Mouse (Mus musculus) spleen, adult 2 months (tissue): ENCODE data around the gene Kidins220. TPM values are rescaled to one million over a fixed set of nuclear protein-coding genes. Genes with fewer than 3 reads are reported as not detected.

ENCODE experiments used
- DNase-seq, 2 experiments: peaks; one replicate each; pipeline versions ENCODE4 v3.0.0 to v3.0.0-alpha.2; 2012 to 2021; ENCODE audit warnings: low spot score in 2 of 2, low read depth in 1 of 2
- H3K27ac ChIP-seq: fragments of 200-500 bp; 2 replicates; pipeline ENCODE4 v1.5.1; 2012; ENCODE audit warnings: low read length, inconsistent platforms; ENCODE audit not compliant: insufficient read depth
- H3K27me3 ChIP-seq: fragments of 200-500 bp; 2 replicates; pipeline ENCODE4 v1.6.1; 2012; ENCODE audit warnings: mild to moderate bottlenecking, moderate library complexity, low read length, inconsistent platforms; ENCODE audit not compliant: control insufficient read depth, insufficient read depth
- H3K36me3 ChIP-seq: fragments of 200-500 bp; 2 replicates; pipeline ENCODE4 v1.6.1; 2012; ENCODE audit warnings: mild to moderate bottlenecking, low read length, inconsistent platforms; ENCODE audit not compliant: control insufficient read depth, insufficient read depth
- H3K4me1 ChIP-seq: fragments of 200-500 bp; 2 replicates; pipeline ENCODE4 v1.6.1; 2011; ENCODE audit warnings: inconsistent platforms; ENCODE audit not compliant: control insufficient read depth, insufficient read depth, insufficient read length
- H3K4me3 ChIP-seq: fragments of 200-500 bp; 2 replicates; pipeline ENCODE4 v1.5.1; 2011; ENCODE audit warnings: mild to moderate bottlenecking, inconsistent platforms; ENCODE audit not compliant: insufficient read depth, insufficient read length; ENCODE audit errors: extremely low read depth
- CTCF ChIP-seq: fragments of 200-500 bp; IDR thresholded peaks from 2 replicates; pipeline ENCODE4 v1.5.1; 2011; ENCODE audit warnings: mild to moderate bottlenecking, inconsistent platforms; ENCODE audit not compliant: insufficient read depth, insufficient read length, insufficient replicate concordance; ENCODE audit errors: extremely low read depth
- POLR2A ChIP-seq: fragments of 200-500 bp; IDR thresholded peaks from 2 replicates; pipeline ENCODE4 v1.6.1; 2011; ENCODE audit warnings: low read depth, low read length, inconsistent platforms
- WGBS: fragments of 180-500 bp; shearing (Covaris S2); methylation state at CpG from one replicate; pipeline ENCODE4 v1.1.7; 2018; 5-methylcytosine and 5-hydroxymethylcytosine counted together
- polyA plus RNA-seq: library from polyadenylated mRNA; depleted of rRNA; stranded (reverse); fragments of >200 nt; gene quantifications from 2 replicates; pipeline ENCODE4 v1.2.3, GENCODE M21; 2012

Gene Kidins220
- polyA plus RNA-seq, 1 experiment = 22.2 TPM

DNA sequence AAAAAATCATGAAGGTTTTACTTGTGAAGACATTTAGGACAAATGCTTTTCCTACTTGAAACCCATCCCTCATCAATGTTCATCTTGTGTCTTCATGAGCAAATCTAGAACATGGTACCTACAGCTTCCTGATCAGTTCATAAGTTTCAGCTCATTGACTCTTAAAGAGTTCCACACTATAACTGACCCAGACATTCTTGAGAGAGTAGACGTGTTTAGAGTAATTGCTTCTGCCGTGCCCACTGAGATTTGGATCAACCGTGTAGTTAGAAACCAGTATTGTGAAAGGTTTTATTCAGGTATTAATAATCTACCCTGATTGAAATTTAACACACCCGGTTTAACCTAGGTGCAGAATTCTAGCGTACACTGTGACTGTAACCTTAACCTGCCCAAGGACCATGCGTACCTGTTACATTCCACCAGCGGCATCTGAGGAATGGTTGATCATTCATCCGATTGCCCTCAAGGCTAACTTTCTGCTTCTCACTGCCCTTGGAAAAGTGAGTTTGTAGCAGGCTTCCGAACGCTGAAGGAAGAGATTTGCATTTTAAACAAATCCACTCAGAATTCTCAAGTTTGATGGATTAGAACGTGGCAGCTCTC, 12.3 kb upstream of the Kidins220 start:
- Histone ChIP-seq H3K4me3 (no peak overlapping the region), H3K36me3 (no peaks in the 10 kb centered on the region), H3K27me3 (no peaks in the 10 kb centered on the region), H3K27ac (no peak overlapping the region), H3K4me1 (no peaks in the 10 kb centered on the region)
- 95% methylated on average over 11 of the region's 11 CpGs for WGBS
- no peak for TF ChIP-seq POLR2A
- no peak for TF ChIP-seq CTCF
- no peak for DNase-seq

DNA sequence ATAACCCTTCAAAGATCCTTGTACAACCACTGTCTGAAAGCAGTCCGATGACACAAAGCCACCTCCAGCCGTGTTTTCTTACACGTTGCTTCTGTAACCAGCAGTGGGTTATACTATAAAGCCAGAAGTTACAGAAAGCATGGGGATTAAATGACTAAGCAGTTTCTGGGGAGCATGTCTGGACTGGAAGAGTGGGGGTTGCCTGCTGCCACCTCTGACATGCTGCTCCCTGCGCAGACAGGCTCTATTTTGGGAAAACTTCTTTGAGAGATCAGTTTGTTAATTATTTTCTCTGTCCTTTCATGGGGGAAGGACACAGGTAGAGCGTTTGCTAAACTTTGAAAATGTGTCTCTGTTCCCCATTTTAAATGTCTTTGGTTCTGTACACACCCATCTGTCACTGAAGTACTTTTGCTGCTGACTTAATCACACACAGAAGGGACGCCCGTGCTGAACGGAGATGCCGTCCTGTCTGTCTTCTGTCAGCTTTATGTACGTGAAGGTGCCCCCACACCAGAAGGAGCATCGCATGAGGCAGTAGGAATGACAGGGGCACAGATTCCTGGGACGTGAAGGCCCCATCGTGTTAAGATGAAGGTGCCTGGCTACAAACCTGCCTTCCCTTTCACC, 11.2 kb upstream of the Kidins220 start:
- DNase-seq = no peak
- H3K4me1 ChIP-seq = no peaks in the 10 kb centered on the region
- 26% methylated on average over 13 of the region's 13 CpGs for WGBS
- H3K36me3 ChIP-seq = no peaks in the 10 kb centered on the region
- H3K27ac ChIP-seq = no peak overlapping the region
- TF ChIP-seq POLR2A (no peak), CTCF (no peak)
- no peaks in the 10 kb centered on the region for H3K27me3 ChIP-seq
- no peak overlapping the region for H3K4me3 ChIP-seq

DNA sequence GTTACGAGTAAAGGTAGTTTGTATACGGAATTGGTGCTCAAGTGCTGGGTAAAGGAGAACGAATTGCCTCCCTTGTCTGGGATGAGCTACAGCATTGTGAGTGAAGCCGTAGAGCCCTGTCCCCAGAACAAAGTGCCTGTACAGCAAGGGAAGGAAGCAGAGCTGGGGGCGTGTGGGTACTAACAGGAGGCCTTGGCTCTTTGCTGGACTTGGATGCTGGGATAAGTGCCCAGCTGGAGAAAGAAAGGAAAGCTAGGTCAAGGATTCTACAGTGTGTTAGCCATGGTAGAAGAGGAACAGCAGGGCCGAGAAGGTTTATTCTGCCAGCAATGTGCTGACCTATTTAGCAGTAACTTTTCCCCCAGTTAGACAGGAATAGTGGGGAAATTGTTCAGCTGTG, 9.3 kb upstream of the Kidins220 start:
- Histone ChIP-seq H3K27me3 (no peaks in the 10 kb centered on the region), H3K4me3 (no peak overlapping the region), H3K36me3 (no peaks in the 10 kb centered on the region), H3K27ac (no peak overlapping the region), H3K4me1 (no peaks in the 10 kb centered on the region)
- no peak for DNase-seq
- TF ChIP-seq POLR2A (no peak), CTCF (no peak)
- whole genome bisulfite sequencing = 86% methylated on average over 6 of the region's 6 CpGs

DNA sequence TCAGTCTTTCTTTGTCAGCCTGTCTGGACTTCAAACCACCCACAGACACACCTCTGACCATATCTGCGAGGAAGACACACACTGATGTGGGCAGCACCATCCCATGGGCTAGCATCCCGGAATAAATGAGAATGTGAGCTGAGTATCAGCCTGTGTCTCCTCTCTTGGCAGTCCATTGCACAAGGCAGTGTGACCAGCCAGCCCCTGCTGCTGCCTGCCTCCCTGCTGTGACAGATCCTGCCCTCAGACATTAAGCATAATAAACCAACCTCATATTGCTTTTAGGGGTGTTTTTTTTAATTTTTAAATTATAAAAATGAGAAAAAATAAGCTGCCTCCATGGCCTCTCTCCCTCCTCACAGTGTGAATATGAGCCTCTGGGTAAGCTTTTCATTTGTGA, 8.7 kb upstream of the Kidins220 start:
- Histone ChIP-seq H3K27me3 (no peaks in the 10 kb centered on the region), H3K36me3 (no peaks in the 10 kb centered on the region), H3K27ac (no peak overlapping the region), H3K4me1 (no peaks in the 10 kb centered on the region), H3K4me3 (no peak overlapping the region)
- TF ChIP-seq POLR2A (no peak), CTCF (no peak)
- 92% methylated on average over 2 of the region's 2 CpGs for WGBS
- DNase-seq = no peak

GRCm38 (mm10) chr12:24971490-24972200, 3.1 kb upstream of the Kidins220 start:
- TF ChIP-seq CTCF (no peak), POLR2A (no peak)
- Histone ChIP-seq H3K4me3 (no peak overlapping the region), H3K36me3 (no peaks in the 10 kb centered on the region)

DNA sequence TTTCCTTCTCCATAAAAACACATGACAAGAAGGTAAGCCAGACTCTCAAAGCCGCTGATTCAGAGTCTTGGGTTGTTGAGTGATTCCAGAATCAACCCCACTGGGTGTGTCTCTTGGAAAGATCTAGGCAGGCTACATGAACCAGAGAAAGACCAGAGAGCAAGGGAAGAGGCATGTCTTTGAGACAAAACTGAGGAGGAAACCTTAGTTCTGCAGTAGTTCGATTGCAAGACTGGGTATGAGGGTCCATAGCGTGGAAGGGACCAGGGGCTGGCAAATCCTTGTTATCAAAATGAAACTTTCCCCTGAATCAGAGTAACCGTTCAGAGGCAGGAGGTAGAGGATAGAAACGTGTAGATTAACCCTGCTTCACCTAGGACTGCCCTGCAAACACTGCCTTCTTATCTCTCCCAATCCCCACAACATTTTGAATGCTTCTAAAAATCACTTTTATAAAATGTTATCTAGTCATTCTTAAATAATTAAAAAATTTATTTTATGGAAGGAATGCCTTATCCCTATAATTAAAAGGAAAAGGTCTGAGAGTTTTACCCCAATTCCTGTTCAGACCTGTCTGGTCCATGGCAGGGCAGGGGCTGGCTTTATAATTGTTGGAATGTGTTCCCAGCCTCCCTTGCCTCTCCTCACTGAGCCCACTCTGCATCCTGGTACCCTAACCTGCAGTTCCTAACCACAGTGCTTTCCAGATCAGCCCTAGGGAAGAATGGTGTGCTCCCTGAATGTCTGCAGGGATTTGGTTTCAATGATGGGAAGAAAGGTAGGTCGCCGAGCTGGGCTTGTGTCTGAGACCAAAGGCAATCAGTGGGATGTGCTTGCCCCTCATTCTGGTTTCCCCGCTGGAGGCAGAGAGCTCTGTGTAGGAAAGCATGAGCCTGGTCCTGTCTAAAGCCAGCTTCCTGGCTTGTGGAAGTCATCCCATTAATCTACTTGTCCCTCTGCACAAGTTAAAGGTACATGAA, 2.1 kb upstream of the Kidins220 start:
- WGBS = 86% methylated on average over 8 of the region's 8 CpGs
- Histone ChIP-seq H3K4me3 (no peak overlapping the region), H3K36me3 (0 out of 2 replicates have a peak, but pooled peaks cover 1% of the 10 kb centered on the region), H3K4me1 (no peaks in the 10 kb centered on the region; the same call in none of the 2 replicates), H3K27ac (no peak overlapping the region), H3K27me3 (no peaks in the 10 kb centered on the region)
- DNase-seq = no peak
- TF ChIP-seq POLR2A (no peak), CTCF (no peak)

More at GRCm38 (mm10) chr12:24971490-24972200, 3.1 kb upstream of the Kidins220 start:
- no peaks in the 10 kb centered on the region for H3K27me3 ChIP-seq
- no peak for DNase-seq
- WGBS = 87% methylated on average over 5 of the region's 5 CpGs
- H3K4me1 ChIP-seq = no peaks in the 10 kb centered on the region; the same call in none of the 2 replicates
- H3K27ac ChIP-seq = no peak overlapping the region
